Mouse (Mus musculus) E14TG2a.4 (cell line): ENCODE data around the gene Fhl1.

Experiments
- CTCF ChIP-seq: conservative IDR thresholded peaks from 2 replicates; pipeline ENCODE4 v1.5.1; 2014; ENCODE audit warnings: low read length
- POU5F1 ChIP-seq: IDR thresholded peaks from 2 replicates; pipeline ENCODE4 v1.6.1; 2014; ENCODE audit warnings: low read length, borderline replicate concordance

DNA sequence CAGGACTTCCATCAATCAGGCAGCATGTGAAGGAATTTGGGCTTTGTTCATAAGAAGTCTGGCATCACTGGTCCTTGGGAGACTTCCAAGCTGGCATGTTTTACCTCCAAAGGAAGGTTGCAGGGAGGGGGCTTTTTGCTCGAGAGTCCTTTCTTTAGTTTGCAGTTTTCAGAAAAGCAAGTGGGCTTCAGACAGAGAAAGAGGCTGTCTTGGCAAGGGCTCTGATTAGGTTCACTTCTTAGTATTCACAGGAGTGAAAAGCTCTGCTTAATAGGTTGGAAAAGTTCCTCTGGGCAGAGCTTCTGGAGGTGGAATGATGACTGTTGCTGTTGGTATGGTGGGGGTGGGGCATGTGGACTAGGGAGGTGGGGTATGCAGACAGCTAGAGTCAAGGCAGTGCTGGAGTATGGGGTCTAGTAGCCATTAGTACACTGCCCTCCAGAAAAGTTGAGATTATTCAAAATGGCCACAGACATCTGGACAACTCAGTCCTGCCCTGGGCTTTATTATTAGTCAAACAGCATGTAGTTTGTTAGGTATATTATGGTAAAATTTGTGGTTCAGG, 49.3 kb upstream of the Fhl1 start:
- TF ChIP-seq CTCF (no peak), POU5F1 (no peak)
